Mouse (Mus musculus) adrenal gland, postnatal 14 days (tissue): ENCODE data around the gene Nrp2. TPM values are rescaled to one million over a fixed set of nuclear protein-coding genes. Genes with fewer than 3 reads are reported as not detected.

Source experiments
- DNase-seq: peaks from one replicate; pipeline ENCODE4 v3.0.0; 2021; ENCODE audit warnings: mixed read lengths
- total RNA-seq: library from RNA; stranded (reverse); gene quantifications from 2 replicates; pipeline ENCODE4 v1.2.3, GENCODE M21; 2021

Gene Nrp2
- total RNA-seq, 1 experiment from 2014 or later = 46.6 TPM

GRCm38 (mm10) chr1:62782573-62782972, 79.5 kb downstream of the Nrp2 start:
- DNase-seq = no peak

- DNase-seq = peak; percentile 62
Observed at GRCm38 (mm10) chr1:62783354-62784083, 80.4 kb downstream of the Nrp2 start.

- DNase-seq = no peak
Observed at GRCm38 (mm10) chr1:62784084-62784392, 81.0 kb downstream of the Nrp2 start.

GRCm38 (mm10) chr1:62786255-62786654, 83.2 kb downstream of the Nrp2 start:
- peak; percentile 67 for DNase-seq

- no peak for DNase-seq
Observed at GRCm38 (mm10) chr1:62787546-62787945, 84.5 kb downstream of the Nrp2 start.

- peak; percentile 64 for DNase-seq
Observed at GRCm38 (mm10) chr1:62794223-62794895, 91.3 kb downstream of the Nrp2 start.

- DNase-seq = no peak
Observed at GRCm38 (mm10) chr1:62794896-62795255, 91.8 kb downstream of the Nrp2 start.

GRCm38 (mm10) chr1:62795307-62796037, 92.4 kb downstream of the Nrp2 start:
- peak; percentile 83 for DNase-seq

- peak; percentile 37 for DNase-seq
Observed at GRCm38 (mm10) chr1:62796038-62796647, 93.1 kb downstream of the Nrp2 start.

GRCm38 (mm10) chr1:62799427-62799826, 96.3 kb downstream of the Nrp2 start:
- DNase-seq = no peak

GRCm38 (mm10) chr1:62800351-62800750, 97.3 kb downstream of the Nrp2 start:
- DNase-seq = no peak

GRCm38 (mm10) chr1:62801429-62801828, 98.3 kb downstream of the Nrp2 start:
- no peak for DNase-seq

GRCm38 (mm10) chr1:62801842-62802241, 98.8 kb downstream of the Nrp2 start:
- no peak for DNase-seq

GRCm38 (mm10) chr1:62803544-62803943, 100.5 kb downstream of the Nrp2 start:
- no peak for DNase-seq

GRCm38 (mm10) chr1:62806014-62806413, 102.9 kb downstream of the Nrp2 start:
- DNase-seq = no peak

GRCm38 (mm10) chr1:62808395-62808794, 105.3 kb downstream of the Nrp2 start:
- DNase-seq = no peak

- no peak for DNase-seq
Observed at GRCm38 (mm10) chr1:62809601-62810228, 106.6 kb downstream of the Nrp2 start.

GRCm38 (mm10) chr1:62811141-62811540, 108.1 kb downstream of the Nrp2 start:
- DNase-seq = peak; percentile 22

GRCm38 (mm10) chr1:62812701-62813684, 109.9 kb downstream of the Nrp2 start:
- DNase-seq = no peak

GRCm38 (mm10) chr1:62813938-62814337, 110.9 kb downstream of the Nrp2 start:
- no peak for DNase-seq

GRCm38 (mm10) chr1:62817566-62817965, 114.5 kb downstream of the Nrp2 start:
- DNase-seq = no peak
